Mouse (Mus musculus) activated CD4-positive, CD25-positive, alpha-beta regulatory T cell, adult 4 months (primary cell): ENCODE data around the gene Kdsr. TPM values are rescaled to one million over a fixed set of nuclear protein-coding genes. Genes with fewer than 3 reads are reported as not detected.
A peak's percentile ranks its signal among the peaks of the same experiment; 100 is the strongest.

Experiments used
- ATAC-seq: one replicate; pipeline ENCODE4 v1.8.0; 2017
- polyA plus RNA-seq, 2 experiments: library from polyadenylated mRNA; unstranded; fragments of 100-300 nt; shearing (Covaris generic); gene quantifications; one replicate each; pipeline ENCODE4 v1.2.1; 2017

Gene Kdsr
- 10 to 100 TPM; 26.6 to 27.8 TPM for polyA plus RNA-seq

GRCm38 (mm10) chr1:106759572-106760435, at the start of gene Kdsr:
Gene Kdsr (minus strand): TSS chr1:106759727.
- peak; percentile 91 for ATAC-seq

GRCm38 (mm10) chr1:106799931-106800330, 40.4 kb upstream of the Kdsr start:
- no peak for ATAC-seq

DNA sequence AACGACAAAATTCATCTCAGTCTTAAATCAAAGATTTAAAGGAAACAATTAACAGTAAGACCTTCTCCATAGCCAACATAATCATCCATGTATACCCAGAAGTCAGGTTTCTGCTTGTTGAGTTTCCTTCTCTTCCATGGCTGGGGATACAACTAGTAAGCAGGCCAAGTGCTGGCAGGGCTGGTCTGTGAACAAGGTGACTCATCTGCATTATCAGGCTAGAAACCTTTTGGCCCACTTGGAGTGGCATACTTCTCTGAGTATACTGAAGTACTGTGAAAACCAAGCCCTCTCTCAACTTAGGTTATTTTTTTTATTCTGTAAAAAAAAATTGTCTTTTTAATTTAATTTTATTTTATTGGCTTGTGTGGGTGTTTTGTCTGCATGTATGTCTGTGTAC, 39.9 kb upstream of the Kdsr start:
- no peak for ATAC-seq

DNA sequence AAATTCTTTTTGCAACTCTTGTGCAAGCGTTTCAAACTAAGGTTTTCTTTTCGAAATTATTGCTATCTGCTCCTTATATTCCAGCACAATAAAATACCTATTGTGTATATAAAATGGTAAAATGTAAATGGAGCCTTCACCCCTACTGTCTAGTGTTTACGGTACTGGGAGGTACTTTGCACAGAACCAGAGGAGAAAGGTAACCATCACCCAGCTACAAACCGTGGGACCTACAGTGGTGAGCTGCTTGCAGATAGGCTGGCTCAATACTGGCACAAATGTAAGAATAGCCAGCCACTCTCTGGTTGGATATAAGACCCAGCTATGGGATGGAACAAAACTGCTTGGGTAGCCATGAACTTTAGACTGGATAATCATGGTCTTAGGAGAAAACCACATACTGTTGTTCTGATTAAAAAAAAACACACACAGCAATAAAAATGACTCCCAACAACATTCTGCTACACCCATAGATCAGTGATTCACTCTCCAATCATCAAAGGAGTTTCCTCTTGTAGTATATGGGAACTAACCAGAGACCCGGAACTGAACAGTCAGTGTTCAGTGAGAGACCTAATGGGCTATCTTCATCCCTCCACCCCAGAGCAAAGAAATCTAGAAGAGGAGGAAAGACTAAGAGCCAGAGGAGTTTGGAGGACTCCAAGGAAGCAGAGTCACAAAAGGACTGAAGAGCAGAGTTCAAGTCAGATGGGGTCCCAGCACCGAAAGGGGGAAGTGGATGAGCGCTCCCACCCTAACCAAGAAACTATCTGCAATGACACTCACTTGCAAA, 37.7 kb upstream of the Kdsr start:
- no peak for ATAC-seq

DNA sequence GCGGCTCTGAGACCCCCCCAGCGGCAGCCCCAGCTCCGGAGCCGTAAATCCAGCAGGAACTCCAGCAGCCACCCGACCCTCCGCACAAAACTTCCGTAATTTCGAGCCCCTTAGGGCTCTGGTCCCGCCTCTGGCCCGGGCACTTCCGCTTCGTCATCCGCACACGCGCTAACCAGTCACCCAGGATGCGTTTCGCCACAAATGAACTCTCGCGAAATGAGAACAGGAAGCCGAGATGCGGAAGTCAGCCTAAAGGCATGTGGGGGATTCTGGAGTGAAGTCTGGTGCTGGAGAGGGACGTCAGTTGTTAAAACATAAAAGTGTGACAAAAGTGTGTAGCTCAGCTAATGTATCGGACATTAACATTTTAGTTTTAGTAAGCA, 37.0 kb upstream of the Kdsr start, which contains the start of gene Vps4b:
Gene Vps4b, minus strand, starts transcription at position 187 of the 383 bp plus-strand sequence.
- peak; percentile 99 for ATAC-seq

- peak; percentile 56 for ATAC-seq
Observed at GRCm38 (mm10) chr1:106795634-106796541, 36.4 kb upstream of the Kdsr start.

- no peak for ATAC-seq
Observed at GRCm38 (mm10) chr1:106774896-106775295, 15.4 kb upstream of the Kdsr start.

DNA sequence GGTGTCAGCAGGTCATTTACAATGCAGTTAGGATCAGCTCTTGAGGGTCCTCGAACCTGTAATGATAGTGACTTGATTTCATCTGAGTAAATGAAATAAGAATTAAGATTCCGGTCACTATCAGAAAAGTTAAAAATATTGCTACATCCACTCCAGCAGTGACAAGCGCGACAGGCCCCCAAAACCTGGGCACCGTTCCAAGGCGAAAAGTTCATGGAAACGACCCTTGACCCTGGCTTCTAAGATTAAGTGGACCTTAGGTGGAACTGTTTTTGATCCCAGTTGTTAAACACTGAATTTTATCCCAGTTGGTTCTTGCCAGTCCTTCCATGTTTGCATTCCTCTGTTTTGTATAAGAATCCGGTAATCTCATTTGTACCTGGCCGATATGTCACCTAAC, 14.6 kb upstream of the Kdsr start:
- ATAC-seq: no peak

- ATAC-seq: no peak
Observed at GRCm38 (mm10) chr1:106768773-106769172, 9.2 kb upstream of the Kdsr start.

- no peak for ATAC-seq
Observed at GRCm38 (mm10) chr1:106765771-106766170, 6.2 kb upstream of the Kdsr start.

- ATAC-seq: no peak
Observed at GRCm38 (mm10) chr1:106764846-106765245, 5.3 kb upstream of the Kdsr start.

- no peak for ATAC-seq
Observed at GRCm38 (mm10) chr1:106764281-106764680, 4.8 kb upstream of the Kdsr start.

DNA sequence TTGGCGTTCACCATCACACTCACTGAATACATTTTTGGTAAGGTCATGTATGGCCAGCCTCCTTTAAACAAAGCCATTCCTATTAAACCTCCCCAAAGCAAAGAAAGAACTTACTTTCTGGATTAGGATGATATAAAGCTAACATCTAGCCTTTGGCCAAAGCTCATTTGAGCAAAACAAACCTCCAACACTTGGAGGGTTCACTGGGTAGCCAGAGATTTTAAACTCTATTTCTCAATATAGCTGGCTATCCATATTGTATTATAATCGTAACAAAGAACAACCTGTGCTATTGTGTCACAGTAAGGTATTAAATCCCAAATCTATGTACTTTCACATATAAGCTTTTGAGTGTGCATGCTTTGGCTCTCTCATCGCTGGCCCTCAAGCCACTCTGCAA, 1.2 kb upstream of the Kdsr start:
- no peak for ATAC-seq

GRCm38 (mm10) chr1:106758734-106759571, 574 bp downstream of the Kdsr start:
- ATAC-seq: peak; percentile 38

- ATAC-seq: no peak
Observed at GRCm38 (mm10) chr1:106756633-106757032, 2.9 kb downstream of the Kdsr start.

DNA sequence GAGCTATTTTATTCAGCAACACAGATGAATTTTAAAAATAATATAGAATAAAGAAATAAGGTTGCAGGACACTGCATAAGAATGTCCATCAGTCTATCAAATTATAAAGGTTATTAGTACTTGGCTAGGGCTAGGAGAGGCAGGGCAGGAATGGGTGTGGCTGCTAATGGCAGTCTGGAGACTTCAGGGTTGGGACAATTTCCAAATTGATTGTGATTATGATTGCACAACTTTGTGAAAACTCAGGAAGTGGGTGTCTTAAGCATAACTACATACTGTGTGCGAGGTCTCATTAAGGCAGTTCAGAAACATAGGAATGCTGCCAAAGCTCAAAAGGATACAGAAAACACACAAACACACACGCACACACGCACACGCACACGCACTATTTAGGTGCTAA, 7.5 kb downstream of the Kdsr start:
- ATAC-seq: no peak

DNA sequence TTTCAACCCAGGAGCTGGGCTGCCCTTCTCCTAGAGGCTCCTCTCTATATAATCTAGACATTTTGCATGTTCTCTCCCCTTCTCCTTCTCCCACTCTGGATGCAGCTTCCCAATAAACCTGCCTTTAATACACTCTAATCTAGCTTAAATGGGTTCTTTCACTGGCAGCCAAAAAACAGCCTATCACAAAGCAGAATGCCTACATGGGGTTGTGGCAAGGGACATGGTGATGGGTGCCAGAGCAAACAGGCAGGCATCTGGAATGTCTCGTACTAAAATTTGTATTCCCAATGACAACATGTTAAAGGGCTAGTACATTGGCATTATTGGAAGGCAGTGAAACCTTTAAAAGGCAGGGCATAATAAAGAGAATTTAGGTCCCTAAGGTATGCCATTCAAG, 8.9 kb downstream of the Kdsr start:
- no peak for ATAC-seq

- no peak for ATAC-seq
Observed at GRCm38 (mm10) chr1:106748555-106749315, 10.8 kb downstream of the Kdsr start.

- ATAC-seq: no peak
Observed at GRCm38 (mm10) chr1:106742980-106743379, 16.5 kb downstream of the Kdsr start.

GRCm38 (mm10) chr1:106740735-106741134, 18.8 kb downstream of the Kdsr start:
- ATAC-seq: no peak

GRCm38 (mm10) chr1:106739810-106740209, 19.7 kb downstream of the Kdsr start:
- ATAC-seq: no peak
